Mouse (Mus musculus) embryonic facial prominence, embryonic 11.5 days (tissue): Measurements from ENCODE around the gene Ppil6. TPM values are rescaled to one million over a fixed set of nuclear protein-coding genes. Genes with fewer than 3 reads are reported as not detected.

Source experiments
- ATAC-seq: fragments of 200-750 bp; cut with Nextera tagmentation; replicated peaks from 2 replicates; pipeline ENCODE4 v1.8.0; 2017; ENCODE audit warnings: low read depth; ENCODE audit not compliant: insufficient number of reproducible peaks, low FRiP score, low TSS enrichment
- DNase-seq: peaks from one replicate; pipeline ENCODE4 v3.0.0-alpha.2; 2015; ENCODE audit warnings: low spot score
- H3K27ac ChIP-seq: fragments of 300-500 bp; sonication (generic); replicated peaks from 2 replicates; pipeline ENCODE4 v1.5.1; 2014; ENCODE audit warnings: mild to moderate bottlenecking, low read depth, low read length, control low read depth
- H3K27me3 ChIP-seq: fragments of 300-500 bp; sonication (generic); 2 replicates; pipeline ENCODE4 v1.6.1; 2014; ENCODE audit warnings: mild to moderate bottlenecking, low read length, moderate library complexity, mixed read lengths; ENCODE audit not compliant: control insufficient read depth, insufficient read depth
- H3K36me3 ChIP-seq: fragments of 300-500 bp; sonication (generic); replicated peaks from 2 replicates; pipeline ENCODE4 v1.6.1; 2014; ENCODE audit warnings: low read depth, mild to moderate bottlenecking, low read length, moderate library complexity, mixed read lengths; ENCODE audit not compliant: control insufficient read depth, insufficient read depth
- H3K4me1 ChIP-seq: fragments of 300-500 bp; sonication (generic); 2 replicates; pipeline ENCODE4 v1.6.1; 2014; ENCODE audit warnings: low read length, mixed read lengths; ENCODE audit not compliant: control insufficient read depth, insufficient read depth
- H3K4me2 ChIP-seq: fragments of 300-500 bp; sonication (generic); 2 replicates; pipeline ENCODE4 v1.6.1; 2014; ENCODE audit warnings: low read depth, mild to moderate bottlenecking, control low read depth, low read length, moderate library complexity
- H3K4me3 ChIP-seq: fragments of 300-500 bp; sonication (generic); 2 replicates; pipeline ENCODE4 v1.5.1; 2014; ENCODE audit warnings: low read depth, low read length, control low read depth
- H3K9ac ChIP-seq: fragments of 300-500 bp; sonication (generic); replicated peaks from 2 replicates; pipeline ENCODE4 v1.6.1; 2014; ENCODE audit warnings: mild to moderate bottlenecking, control low read depth, low read length
- H3K9me3 ChIP-seq: fragments of 300-500 bp; sonication (generic); replicated peaks from 2 replicates; pipeline ENCODE4 v1.6.1; 2016; ENCODE audit warnings: mild to moderate bottlenecking, low read length, inconsistent platforms, mixed read lengths; ENCODE audit not compliant: control insufficient read depth
- WGBS: fragments of 180-500 bp; shearing (Covaris S2); extraction: QIAGEN DNeasy Blood & Tissue Kit; methylation state at CpG from one replicate; pipeline ENCODE4 v1.1.7; 2014; 5-methylcytosine and 5-hydroxymethylcytosine counted together
- polyA plus RNA-seq: library from polyadenylated mRNA; unstranded; fragments of >200 nt; fragmentation: Nextera tagmentation; extraction: Ambion mirVana; gene quantifications from 2 replicates; pipeline ENCODE4 v1.2.1, GENCODE M21; 2014

Ppil6 gene
- polyA plus RNA-seq, 1 experiment from 2014 or later = 0.32 TPM

DNA sequence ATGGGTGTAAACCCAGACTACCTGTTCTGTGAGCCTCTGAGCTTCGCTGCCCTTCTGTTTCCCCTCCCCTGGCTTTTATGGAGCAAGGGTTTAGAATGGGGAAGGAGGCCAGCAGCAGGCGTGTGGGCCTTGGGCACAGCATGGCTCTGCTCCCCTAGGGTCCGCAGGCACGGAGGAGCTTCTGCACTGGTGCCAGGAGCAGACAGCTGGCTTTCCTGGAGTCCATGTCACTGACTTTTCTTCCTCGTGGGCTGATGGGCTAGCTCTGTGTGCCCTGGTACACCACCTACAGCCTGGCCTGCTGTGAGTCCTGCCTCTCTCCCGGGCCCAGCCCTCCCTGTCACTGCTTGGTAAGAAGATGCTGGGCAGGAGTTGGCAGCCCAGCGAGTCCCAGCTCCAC lies 7.8 kb upstream of the Ppil6 start:
- H3K27ac ChIP-seq = no peak overlapping the region
- 86% methylated on average over 7 of the region's 7 CpGs for WGBS
- no peaks in the 10 kb centered on the region for H3K27me3 ChIP-seq
- no peaks in the 10 kb centered on the region for H3K4me1 ChIP-seq
- no peak overlapping the region for H3K9ac ChIP-seq
- no peaks in the 10 kb centered on the region for H3K9me3 ChIP-seq
- H3K4me3 ChIP-seq = no peak overlapping the region
- no peak for DNase-seq
- H3K36me3 ChIP-seq = peaks cover 5% of the 10 kb centered on the region
- ATAC-seq = no peak
- H3K4me2 ChIP-seq = no peak overlapping the region

DNA sequence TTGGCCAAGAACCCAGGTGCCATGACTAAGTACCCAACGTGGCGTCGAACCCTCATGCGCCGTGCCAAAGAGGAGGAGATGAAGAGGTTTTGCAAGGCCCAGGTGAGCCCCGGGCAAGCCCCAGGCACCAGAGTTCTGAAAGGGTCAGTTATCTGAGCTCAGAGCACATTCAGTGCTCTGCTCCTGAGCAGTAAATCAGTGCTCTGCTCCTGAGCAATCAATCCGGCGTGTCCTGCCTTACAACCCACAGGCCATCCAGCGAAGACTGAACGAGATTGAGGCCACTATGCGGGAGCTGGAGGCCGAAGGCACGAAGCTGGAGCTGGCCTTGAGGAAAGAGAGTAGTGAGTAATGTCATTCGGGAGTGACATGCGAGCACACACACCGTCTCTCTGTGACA lies 4.5 kb upstream of the Ppil6 start:
- Histone ChIP-seq H3K9ac (no peak overlapping the region), H3K36me3 (peaks cover 5% of the 10 kb centered on the region), H3K9me3 (no peaks in the 10 kb centered on the region), H3K4me3 (no peak overlapping the region), H3K4me1 (no peaks in the 10 kb centered on the region; the same call in 1 of the 2 replicates), H3K27me3 (no peaks in the 10 kb centered on the region), H3K27ac (no peak overlapping the region), H3K4me2 (no peak overlapping the region)
- WGBS = 93% methylated on average over 16 of the region's 16 CpGs
- ATAC-seq = no peak
- no peak for DNase-seq

DNA sequence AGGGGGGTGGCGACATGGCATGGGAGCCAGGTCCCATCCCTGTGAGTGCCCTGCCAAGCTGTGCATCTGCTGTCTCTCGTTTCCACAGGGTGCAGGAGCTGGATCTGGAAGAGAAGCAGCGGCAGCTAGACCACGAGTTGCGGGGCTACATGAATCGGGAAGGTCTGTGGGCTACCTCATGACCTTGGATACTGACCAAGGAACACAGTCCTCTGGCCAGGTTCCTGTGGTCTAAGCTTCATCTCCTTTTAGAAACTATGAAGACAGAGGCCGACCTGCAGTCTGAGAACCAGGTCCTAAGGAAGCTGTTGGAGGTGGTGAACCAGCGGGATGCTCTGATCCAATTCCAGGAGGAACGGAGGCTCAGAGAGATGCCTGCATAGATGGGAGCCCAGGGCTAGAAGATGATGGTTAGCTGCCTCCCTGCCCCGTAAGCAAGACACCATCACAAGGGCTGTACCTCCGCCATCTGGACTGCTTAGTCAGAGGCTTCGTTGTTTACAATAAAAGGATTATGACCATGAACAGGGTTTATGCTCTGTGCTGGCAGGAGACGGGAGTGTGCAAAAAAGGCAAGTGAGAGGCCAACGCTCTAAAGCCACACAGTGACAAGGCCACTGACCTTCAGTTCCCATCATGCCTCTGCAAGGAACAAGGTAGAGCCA lies 3.6 kb upstream of the Ppil6 start:
- Histone ChIP-seq H3K9me3 (no peaks in the 10 kb centered on the region), H3K36me3 (peaks cover 5% of the 10 kb centered on the region), H3K9ac (no peak overlapping the region), H3K27ac (no peak overlapping the region), H3K27me3 (no peaks in the 10 kb centered on the region), H3K4me2 (no peak overlapping the region), H3K4me3 (no peak overlapping the region), H3K4me1 (no peaks in the 10 kb centered on the region; the same call in 1 of the 2 replicates)
- no peak for ATAC-seq
- DNase-seq = no peak
- 91% methylated on average over 14 of the region's 14 CpGs for WGBS

DNA sequence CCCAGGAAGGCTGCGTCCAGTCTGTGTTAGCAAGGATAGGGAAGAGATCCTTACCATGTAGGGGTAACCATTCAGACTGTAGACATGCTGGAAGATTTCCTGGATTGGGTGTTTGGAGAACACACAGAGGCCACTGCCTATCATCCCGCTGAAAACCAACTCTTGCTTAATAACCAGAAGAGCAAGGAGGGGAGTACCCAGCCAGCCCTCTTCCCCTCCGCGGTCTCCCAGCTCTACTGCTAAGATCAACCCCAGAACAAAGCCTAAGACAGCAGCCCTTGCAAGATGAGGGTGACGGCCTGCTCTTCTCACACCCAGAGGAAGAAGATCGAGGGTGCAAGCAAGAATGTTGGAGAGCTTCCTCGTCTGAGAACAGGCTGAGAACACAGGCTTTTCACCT lies 1.4 kb upstream of the Ppil6 start:
- H3K4me1 ChIP-seq = no peaks in the 10 kb centered on the region; the same call in 1 of the 2 replicates
- peak overlapping the region; percentile 98 for H3K4me2 ChIP-seq
- H3K36me3 ChIP-seq = peaks cover 5% of the 10 kb centered on the region
- H3K9ac ChIP-seq = peak overlapping the region; percentile 79
- 61% methylated on average over 7 of the region's 7 CpGs for WGBS
- ATAC-seq (no peak), DNase-seq (no peak)
- H3K27me3 ChIP-seq = no peaks in the 10 kb centered on the region
- no peak overlapping the region for H3K27ac ChIP-seq
- peak overlapping the region; percentile 66 for H3K4me3 ChIP-seq
- no peaks in the 10 kb centered on the region for H3K9me3 ChIP-seq

DNA sequence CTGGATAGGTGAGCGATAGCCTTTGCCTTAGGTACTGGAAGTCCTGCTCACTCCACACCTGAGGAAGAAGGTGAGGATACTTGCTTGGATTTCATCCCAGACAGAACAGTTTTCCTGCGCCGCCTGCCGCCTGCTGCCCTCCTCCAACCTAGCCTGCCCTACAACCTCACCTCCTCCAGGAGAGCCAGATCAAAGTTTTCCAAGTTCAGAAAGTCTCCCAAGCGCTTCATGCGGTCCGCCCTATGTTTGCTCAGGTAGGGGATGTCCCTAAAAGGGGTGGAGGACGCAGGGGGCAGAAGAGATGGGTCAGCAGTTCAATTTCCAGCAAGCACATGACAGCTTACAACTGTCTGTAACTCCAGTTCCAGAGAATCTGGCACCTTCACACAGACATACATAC lies 945 bp upstream of the Ppil6 start:
- Histone ChIP-seq H3K4me2 (peak overlapping the region; percentile 98), H3K4me1 (no peaks in the 10 kb centered on the region; the same call in 1 of the 2 replicates), H3K9ac (peak overlapping the region; percentile 79), H3K9me3 (no peaks in the 10 kb centered on the region), H3K27me3 (no peaks in the 10 kb centered on the region), H3K36me3 (peaks cover 5% of the 10 kb centered on the region), H3K4me3 (peak overlapping the region; percentile 66), H3K27ac (no peak overlapping the region)
- no peak for DNase-seq
- WGBS = 25% methylated on average over 8 of the region's 8 CpGs
- no peak for ATAC-seq

DNA sequence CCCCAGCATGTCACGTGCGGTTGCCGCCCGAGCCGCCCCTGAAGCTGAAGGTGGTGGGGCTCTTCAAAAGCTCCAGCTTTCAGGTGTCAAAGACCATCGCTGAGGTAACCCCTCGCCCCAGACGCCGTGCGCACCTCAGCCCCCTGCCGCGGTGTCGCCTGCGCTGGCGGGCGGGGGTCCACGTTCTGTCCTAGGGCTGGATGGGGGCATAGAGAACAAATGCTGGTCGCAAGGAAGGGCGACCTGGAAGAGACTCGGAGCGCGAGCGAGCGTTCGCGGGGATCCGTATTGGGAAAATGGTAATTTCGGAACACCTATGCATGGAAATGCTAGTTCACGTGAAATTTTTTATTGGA lies 257 bp downstream of the Ppil6 start:
- no peaks in the 10 kb centered on the region for H3K27me3 ChIP-seq
- ATAC-seq (peak; percentile 63; the same call in 1 of the 2 replicates), DNase-seq (peak; percentile 3)
- WGBS = under 1% methylated on average over 29 of the region's 29 CpGs
- H3K4me3 ChIP-seq = peak overlapping the region; percentile 66
- H3K4me1 ChIP-seq = no peaks in the 10 kb centered on the region; the same call in 1 of the 2 replicates
- peak overlapping the region; percentile 79 for H3K9ac ChIP-seq
- peak overlapping the region; percentile 98 for H3K4me2 ChIP-seq
- H3K36me3 ChIP-seq = peaks cover 5% of the 10 kb centered on the region
- H3K9me3 ChIP-seq = no peaks in the 10 kb centered on the region
- H3K27ac ChIP-seq = no peak overlapping the region

DNA sequence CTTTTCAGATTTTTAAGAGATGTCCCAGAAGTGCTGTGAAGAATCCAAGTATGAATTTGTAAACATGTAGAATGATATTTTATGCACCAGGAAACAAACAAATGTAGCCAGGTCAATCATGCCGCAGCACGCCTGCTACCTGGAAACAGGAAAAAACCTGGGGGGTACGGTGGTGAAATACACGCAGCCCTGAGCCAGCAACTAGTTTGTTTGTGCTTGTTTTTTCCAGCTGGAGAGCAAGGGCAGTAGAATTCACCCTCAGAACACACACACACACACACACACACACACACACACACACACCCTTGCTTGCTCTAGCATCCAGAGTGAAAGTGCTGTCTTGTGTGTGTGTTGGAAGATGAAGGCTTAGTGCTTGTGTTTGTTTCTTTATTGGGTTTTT lies 872 bp downstream of the Ppil6 start:
- no peak overlapping the region; the same call in 1 of the 2 replicates for H3K4me2 ChIP-seq
- no peaks in the 10 kb centered on the region; the same call in 1 of the 2 replicates for H3K4me1 ChIP-seq
- H3K4me3 ChIP-seq = no peak overlapping the region
- no peak overlapping the region for H3K9ac ChIP-seq
- no peaks in the 10 kb centered on the region for H3K27me3 ChIP-seq
- 45% methylated on average over 4 of the region's 4 CpGs for WGBS
- H3K27ac ChIP-seq = no peak overlapping the region
- no peak for ATAC-seq
- H3K36me3 ChIP-seq = peaks cover 5% of the 10 kb centered on the region
- H3K9me3 ChIP-seq = no peaks in the 10 kb centered on the region
- DNase-seq = no peak

DNA sequence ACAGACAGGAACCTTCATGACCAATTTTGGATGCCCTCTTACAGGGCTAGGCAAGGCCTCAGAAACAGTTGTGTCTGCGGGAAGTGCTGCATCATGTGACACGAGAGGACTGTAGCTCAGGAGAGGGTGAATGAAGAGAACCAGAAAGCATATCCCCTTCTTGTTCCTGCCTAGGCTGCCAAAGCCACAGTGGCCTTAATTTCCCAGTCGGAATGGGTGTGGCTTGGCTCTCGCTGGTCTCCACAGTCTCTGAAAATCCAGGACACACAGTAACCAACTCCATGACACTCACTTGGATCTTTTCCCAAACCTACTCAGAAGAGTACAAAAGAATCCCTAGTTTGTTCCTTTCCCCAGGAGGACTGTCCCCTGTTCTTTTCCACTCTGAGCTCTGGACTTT lies 10.7 kb downstream of the Ppil6 start:
- H3K9me3 ChIP-seq = no peaks in the 10 kb centered on the region
- H3K27me3 ChIP-seq = no peaks in the 10 kb centered on the region
- ATAC-seq (no peak), DNase-seq (no peak)
- no peaks in the 10 kb centered on the region for H3K36me3 ChIP-seq
- no peak overlapping the region for H3K9ac ChIP-seq
- H3K27ac ChIP-seq = no peak overlapping the region
- H3K4me3 ChIP-seq = no peak overlapping the region
- 72% methylated on average over 4 of the region's 4 CpGs for WGBS
- no peak overlapping the region for H3K4me2 ChIP-seq
- no peaks in the 10 kb centered on the region for H3K4me1 ChIP-seq
